Mouse (Mus musculus) testis, adult 2 months (tissue): ENCODE measurements at regions not wholly inside any gene's neighbourhood (a gene's known extent, or its start where the extent isn't known, plus 50 kb on each side); places are given as distances from the start of the nearest gene placed in this dataset.

Source experiments
- H3K27ac ChIP-seq: fragments of 200-500 bp; 2 replicates; pipeline ENCODE4 v1.5.1; 2012; ENCODE audit warnings: low read depth, low read length; ENCODE audit not compliant: control insufficient read depth, insufficient read depth
- H3K27me3 ChIP-seq: fragments of 200-500 bp; 2 replicates; pipeline ENCODE4 v1.6.1; 2012; ENCODE audit warnings: mild to moderate bottlenecking, low read length, moderate library complexity; ENCODE audit not compliant: control insufficient read depth, insufficient read depth
- H3K36me3 ChIP-seq: fragments of 200-500 bp; 2 replicates; pipeline ENCODE4 v1.6.1; 2012; ENCODE audit warnings: mild to moderate bottlenecking, low read length; ENCODE audit not compliant: control insufficient read depth, insufficient read depth
- H3K4me1 ChIP-seq: fragments of 200-500 bp; 2 replicates; pipeline ENCODE4 v1.6.1; 2012; ENCODE audit warnings: low read length; ENCODE audit not compliant: control insufficient read depth, insufficient read depth
- H3K4me3 ChIP-seq: fragments of 200-500 bp; 2 replicates; pipeline ENCODE4 v1.5.1; 2012; ENCODE audit warnings: low read depth, mild to moderate bottlenecking, low read length, moderate library complexity, mixed read lengths; ENCODE audit not compliant: control insufficient read depth
- CTCF ChIP-seq: fragments of 200-500 bp; IDR thresholded peaks from 2 replicates; pipeline ENCODE4 v1.5.1; 2012; ENCODE audit warnings: low read depth, mild to moderate bottlenecking, inconsistent platforms, low read length, moderate library complexity; ENCODE audit not compliant: control insufficient read depth, insufficient read depth, insufficient replicate concordance
- POLR2A ChIP-seq: fragments of 200-500 bp; IDR thresholded peaks from 2 replicates; pipeline ENCODE4 v1.6.1; 2012; ENCODE audit warnings: low read depth, mild to moderate bottlenecking, inconsistent platforms, low read length, moderate library complexity; ENCODE audit not compliant: control insufficient read depth

DNA sequence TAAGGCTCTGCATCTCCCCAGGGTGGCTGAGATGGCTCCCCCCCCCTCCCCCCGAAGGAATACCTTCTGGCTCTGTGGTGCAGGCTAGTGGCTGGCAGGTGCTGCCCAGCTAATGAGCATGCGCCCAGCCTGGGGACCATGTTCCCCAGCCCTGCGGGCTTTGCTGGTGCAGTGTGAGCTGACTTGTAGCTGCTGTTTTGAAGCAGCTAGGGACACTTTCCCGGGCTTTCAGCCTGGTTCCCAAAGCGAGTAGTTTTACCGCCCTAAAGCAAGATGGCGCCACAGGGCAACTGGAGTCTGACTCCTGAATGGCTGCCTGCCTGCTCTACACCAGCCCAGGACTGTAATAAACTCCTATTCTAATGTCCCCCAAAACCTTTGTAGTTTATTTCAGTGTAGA is 71.6 kb upstream of the Fam13c start:
- TF ChIP-seq CTCF = peak; percentile 68; the same call in 1 of the 2 replicates
- no peak for TF ChIP-seq POLR2A

DNA sequence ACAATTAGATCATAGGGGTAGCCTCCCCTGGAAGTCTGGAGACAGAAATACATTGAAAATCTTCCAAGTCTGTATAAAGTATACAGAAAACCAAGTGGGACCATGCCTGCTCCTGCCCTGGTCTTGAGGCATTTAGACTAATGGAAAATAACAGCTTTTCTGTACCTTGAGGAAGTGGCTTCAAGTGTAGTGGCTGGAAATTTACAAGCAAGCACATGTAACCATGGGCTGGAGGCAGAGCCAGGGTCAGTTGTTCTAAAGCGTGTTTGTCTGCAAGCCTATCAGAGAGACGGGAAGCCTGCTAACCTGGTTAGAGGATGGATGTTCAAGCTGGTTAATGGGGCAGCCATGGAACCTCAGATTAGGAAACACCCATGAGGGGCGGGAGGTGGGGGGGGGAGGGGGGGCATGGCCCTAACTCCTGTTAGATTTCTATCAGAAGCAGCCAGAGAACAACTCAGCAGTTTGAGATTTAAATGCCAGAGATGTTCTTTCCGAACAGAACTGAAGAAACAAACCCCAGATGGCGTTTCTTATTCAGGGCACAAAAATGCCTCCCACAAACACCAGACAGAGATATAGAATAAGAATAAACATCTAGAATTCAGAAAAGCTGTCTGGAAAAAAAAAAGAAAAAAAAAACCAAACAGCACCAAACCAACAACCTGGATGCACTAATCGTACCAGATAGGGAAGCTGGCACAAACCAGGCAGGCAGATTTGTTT is 67.7 kb upstream of the Fam13c start:
- H3K4me1 ChIP-seq = peaks cover 5% of the 10 kb centered on the region; the same call in 1 of the 2 replicates
- H3K27ac ChIP-seq = no peak overlapping the region
- H3K4me3 ChIP-seq = no peak overlapping the region
- no peaks in the 10 kb centered on the region for H3K36me3 ChIP-seq
- H3K27me3 ChIP-seq = no peaks in the 10 kb centered on the region
- TF ChIP-seq POLR2A (no peak), CTCF (no peak)

More for the DNA sequence above, 71.6 kb upstream of the Fam13c start:
- H3K36me3 ChIP-seq = no peaks in the 10 kb centered on the region
- H3K4me1 ChIP-seq = peaks cover 5% of the 10 kb centered on the region; the same call in 1 of the 2 replicates
- H3K4me3 ChIP-seq = no peak overlapping the region
- no peaks in the 10 kb centered on the region for H3K27me3 ChIP-seq
- no peak overlapping the region for H3K27ac ChIP-seq

GRCm38 (mm10) chr10:70373207-70373606 is 67.1 kb upstream of the Fam13c start:
- Histone ChIP-seq H3K4me1 (peaks cover 5% of the 10 kb centered on the region; the same call in 1 of the 2 replicates), H3K27ac (no peak overlapping the region)
- TF ChIP-seq POLR2A (no peak), CTCF (no peak)

DNA sequence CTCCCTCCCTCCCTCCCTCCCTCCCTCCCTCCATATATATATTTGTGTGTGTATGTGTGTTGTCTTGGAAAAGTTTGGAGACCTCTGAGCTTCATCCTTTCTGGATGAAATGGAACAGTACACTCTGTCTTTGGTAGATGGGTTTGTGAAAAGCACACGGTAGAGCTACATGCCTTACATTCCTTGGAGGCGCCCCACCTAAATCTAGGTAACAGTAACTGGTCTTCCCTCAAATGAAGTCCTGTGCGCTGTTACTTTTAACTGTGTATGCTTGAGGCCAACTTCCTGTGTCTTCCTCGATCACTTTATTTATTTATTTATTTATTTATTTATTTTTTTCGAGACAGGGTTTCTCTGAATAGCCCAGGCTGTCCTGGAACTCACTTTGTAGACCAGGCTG is 66.4 kb upstream of the Fam13c start:
- Histone ChIP-seq H3K36me3 (no peaks in the 10 kb centered on the region), H3K4me1 (0 out of 2 replicates have a peak, but pooled peaks cover 3% of the 10 kb centered on the region), H3K4me3 (no peak overlapping the region), H3K27ac (no peak overlapping the region), H3K27me3 (no peaks in the 10 kb centered on the region)
- TF ChIP-seq CTCF = no peak
- no peak for TF ChIP-seq POLR2A

More at GRCm38 (mm10) chr10:70373207-70373606, 67.1 kb upstream of the Fam13c start:
- H3K36me3 ChIP-seq = no peaks in the 10 kb centered on the region
- no peak overlapping the region for H3K4me3 ChIP-seq
- H3K27me3 ChIP-seq = no peaks in the 10 kb centered on the region

GRCm38 (mm10) chr10:70374726-70375125 is 65.6 kb upstream of the Fam13c start:
- Histone ChIP-seq H3K27me3 (no peaks in the 10 kb centered on the region), H3K4me1 (no peaks in the 10 kb centered on the region), H3K36me3 (no peaks in the 10 kb centered on the region), H3K27ac (no peak overlapping the region), H3K4me3 (no peak overlapping the region)
- TF ChIP-seq POLR2A (no peak), CTCF (no peak)

DNA sequence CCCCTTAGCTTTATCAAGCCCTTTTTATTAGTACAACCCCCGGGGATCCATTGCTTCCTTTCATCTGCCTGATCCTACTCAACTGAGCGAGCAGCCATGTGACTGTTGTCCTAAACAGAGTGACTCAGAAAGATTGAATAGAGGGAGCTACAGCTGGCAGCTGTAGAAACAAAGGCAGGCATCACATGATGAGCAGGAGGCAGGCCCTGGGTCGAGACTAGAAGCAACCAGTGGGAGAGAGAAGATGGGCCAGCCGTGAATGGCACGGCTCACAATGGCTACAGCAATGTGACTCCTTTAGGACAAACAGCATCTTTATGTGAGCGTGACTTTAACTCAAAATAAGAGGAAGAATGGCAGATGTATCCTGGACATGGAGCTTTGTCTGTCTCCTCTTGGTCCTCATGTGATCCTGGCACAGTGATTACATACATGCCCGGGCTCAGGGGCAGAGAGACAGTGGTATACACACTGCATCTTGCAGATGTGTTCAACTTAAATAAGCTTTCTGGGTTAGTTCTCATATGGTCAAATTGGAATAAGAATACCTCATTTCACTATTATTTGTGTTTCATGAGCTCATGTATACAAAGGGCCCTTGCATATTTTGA is 60.1 kb upstream of the Fam13c start:
- H3K36me3 ChIP-seq = no peaks in the 10 kb centered on the region
- TF ChIP-seq POLR2A = no peak
- no peak for TF ChIP-seq CTCF
- no peaks in the 10 kb centered on the region for H3K4me1 ChIP-seq
- no peak overlapping the region for H3K4me3 ChIP-seq
- no peak overlapping the region for H3K27ac ChIP-seq
- no peaks in the 10 kb centered on the region for H3K27me3 ChIP-seq

DNA sequence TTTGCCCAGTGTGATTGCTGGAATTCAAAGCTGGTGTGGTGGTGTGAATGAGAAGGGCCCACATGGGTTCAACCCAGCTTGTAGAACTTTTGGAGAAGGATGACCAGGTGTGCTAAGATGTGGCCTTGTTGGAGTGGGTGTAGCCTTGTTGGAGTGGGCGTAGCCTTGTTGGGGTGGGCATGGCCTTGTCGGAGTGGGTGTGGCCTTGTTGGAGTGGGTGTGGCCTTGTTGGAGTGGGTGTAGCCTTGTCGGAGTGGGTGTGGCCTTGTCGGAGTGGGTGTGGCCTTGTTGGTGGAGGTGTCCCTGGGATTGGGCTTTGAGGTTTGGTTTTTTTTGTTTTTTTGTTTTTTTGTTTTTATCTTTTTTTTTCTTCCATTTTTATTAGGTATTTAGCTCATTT is 55.6 kb upstream of the Fam13c start:
- H3K4me3 ChIP-seq = no peak overlapping the region
- no peaks in the 10 kb centered on the region for H3K27me3 ChIP-seq
- no peaks in the 10 kb centered on the region for H3K4me1 ChIP-seq
- TF ChIP-seq CTCF (no peak), POLR2A (no peak)
- no peaks in the 10 kb centered on the region for H3K36me3 ChIP-seq
- no peak overlapping the region for H3K27ac ChIP-seq

GRCm38 (mm10) chr10:70387729-70388128 is 52.6 kb upstream of the Fam13c start:
- H3K27me3 ChIP-seq = no peaks in the 10 kb centered on the region
- H3K4me3 ChIP-seq = no peak overlapping the region
- TF ChIP-seq CTCF (peak; percentile 66; the same call in 1 of the 2 replicates), POLR2A (no peak)
- no peaks in the 10 kb centered on the region for H3K36me3 ChIP-seq
- no peaks in the 10 kb centered on the region for H3K4me1 ChIP-seq
- H3K27ac ChIP-seq = no peak overlapping the region
